Mouse (Mus musculus) midbrain, embryonic 10.5 days (tissue): ENCODE data around the gene Wnt7b. TPM values are rescaled to one million over a fixed set of nuclear protein-coding genes. Genes with fewer than 3 reads are reported as not detected.
A peak's percentile ranks its signal among the peaks of the same experiment; 100 is the strongest.

Experiments
- DNase-seq: peaks from one replicate; pipeline ENCODE4 v3.0.0-alpha.2; 2017; ENCODE audit warnings: low spot score
- H3K27ac ChIP-seq: fragments of 300-500 bp; sonication (generic); replicated peaks from 2 replicates; pipeline ENCODE4 v1.5.1; 2016; ENCODE audit warnings: mild to moderate bottlenecking
- H3K27me3 ChIP-seq: fragments of 300-500 bp; sonication (generic); 2 replicates; pipeline ENCODE4 v1.6.1; 2016; ENCODE audit warnings: low read depth, mild to moderate bottlenecking; ENCODE audit not compliant: poor library complexity, severe bottlenecking
- H3K36me3 ChIP-seq: fragments of 300-500 bp; sonication (generic); 2 replicates; pipeline ENCODE4 v1.6.1; 2016; ENCODE audit warnings: mild to moderate bottlenecking, moderate library complexity
- H3K4me1 ChIP-seq: fragments of 300-500 bp; sonication (generic); 2 replicates; pipeline ENCODE4 v1.6.1; 2016
- H3K4me3 ChIP-seq: fragments of 300-500 bp; sonication (generic); 2 replicates; pipeline ENCODE4 v1.5.1; 2016; ENCODE audit warnings: mild to moderate bottlenecking, moderate library complexity
- H3K9me3 ChIP-seq: fragments of 300-500 bp; sonication (generic); replicated peaks from 2 replicates; pipeline ENCODE4 v1.6.1; 2016; ENCODE audit warnings: mild to moderate bottlenecking
- WGBS: fragments of 180-500 bp; shearing (Covaris S2); methylation state at CpG from one replicate; pipeline ENCODE4 v1.1.7; 2016; 5-methylcytosine and 5-hydroxymethylcytosine counted together
- polyA plus RNA-seq: library from polyadenylated mRNA; unstranded; fragments of >200 nt; fragmentation: Nextera tagmentation; extraction: Ambion mirVana; gene quantifications from 2 replicates; pipeline ENCODE4 v1.2.1, GENCODE M21; 2016

Wnt7b gene
- polyA plus RNA-seq, 1 experiment from 2014 or later: 54.8 TPM

DNA sequence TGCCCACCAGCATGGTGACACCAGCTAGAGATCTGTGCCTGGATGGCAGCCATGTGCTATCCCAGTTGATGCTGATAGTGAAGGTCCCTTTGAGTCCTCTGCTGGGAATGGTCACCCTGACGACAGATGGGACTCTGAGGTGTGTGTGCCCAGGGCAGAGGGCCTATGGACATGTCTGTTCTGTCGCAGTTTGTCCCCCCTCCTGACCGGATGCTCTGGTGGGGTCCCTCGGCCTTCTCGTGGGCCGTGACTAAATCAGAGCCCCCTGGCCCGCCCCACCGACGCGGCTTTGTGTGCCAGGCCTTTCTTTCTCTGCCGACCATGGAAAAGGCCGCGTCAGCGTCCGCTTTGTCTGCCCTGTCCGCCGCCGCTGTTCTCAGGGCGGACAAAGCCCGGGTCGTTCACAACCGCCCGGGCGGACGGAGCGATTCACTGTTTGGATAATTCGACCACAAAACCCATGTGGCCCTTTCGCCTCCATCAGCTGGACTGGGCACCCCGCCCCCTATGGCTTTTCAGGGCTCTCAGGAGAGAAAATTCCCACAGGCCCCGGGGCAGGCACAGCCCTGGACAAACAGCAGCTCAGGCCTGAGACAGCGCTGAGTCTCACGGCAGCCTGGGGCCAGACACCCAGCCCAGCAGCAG, 74.8 kb downstream of the Wnt7b start:
- 38% methylated on average over 32 of the region's 32 CpGs for WGBS
- peak overlapping the region; percentile 20 for H3K4me3 ChIP-seq
- H3K4me1 ChIP-seq: peaks cover 38% of the 10 kb centered on the region
- H3K27me3 ChIP-seq: peaks cover 26% of the 10 kb centered on the region
- peak; percentile 81 for DNase-seq
- H3K27ac ChIP-seq: peak overlapping the region; percentile 90
- H3K36me3 ChIP-seq: no peaks in the 10 kb centered on the region
- no peaks in the 10 kb centered on the region for H3K9me3 ChIP-seq

DNA sequence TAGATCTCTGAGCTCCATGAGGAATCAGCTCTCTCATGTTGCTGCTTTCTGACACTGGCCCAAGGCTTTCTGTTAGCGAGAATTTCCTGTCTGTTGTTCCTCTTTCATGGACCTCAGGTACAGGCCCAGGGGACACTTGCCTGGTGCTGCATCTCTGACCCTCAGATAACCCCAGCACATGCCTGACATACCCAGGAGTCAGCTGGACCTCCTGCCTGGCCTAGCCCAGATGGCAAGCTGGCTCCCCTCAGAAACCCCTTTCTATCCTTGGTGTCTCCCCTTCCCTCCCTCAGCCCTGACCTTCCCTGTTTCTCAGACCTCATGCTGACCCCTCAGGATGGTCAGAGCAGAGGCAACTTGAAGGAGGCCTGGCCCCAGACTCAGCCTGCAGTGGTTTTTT, 75.6 kb downstream of the Wnt7b start:
- no peak for DNase-seq
- Histone ChIP-seq H3K27me3 (peaks cover 26% of the 10 kb centered on the region), H3K9me3 (no peaks in the 10 kb centered on the region), H3K4me3 (no peak overlapping the region), H3K36me3 (no peaks in the 10 kb centered on the region), H3K4me1 (peaks cover 38% of the 10 kb centered on the region), H3K27ac (peak overlapping the region; percentile 90)
- WGBS: 65% methylated on average over 1 of the region's 1 CpGs

DNA sequence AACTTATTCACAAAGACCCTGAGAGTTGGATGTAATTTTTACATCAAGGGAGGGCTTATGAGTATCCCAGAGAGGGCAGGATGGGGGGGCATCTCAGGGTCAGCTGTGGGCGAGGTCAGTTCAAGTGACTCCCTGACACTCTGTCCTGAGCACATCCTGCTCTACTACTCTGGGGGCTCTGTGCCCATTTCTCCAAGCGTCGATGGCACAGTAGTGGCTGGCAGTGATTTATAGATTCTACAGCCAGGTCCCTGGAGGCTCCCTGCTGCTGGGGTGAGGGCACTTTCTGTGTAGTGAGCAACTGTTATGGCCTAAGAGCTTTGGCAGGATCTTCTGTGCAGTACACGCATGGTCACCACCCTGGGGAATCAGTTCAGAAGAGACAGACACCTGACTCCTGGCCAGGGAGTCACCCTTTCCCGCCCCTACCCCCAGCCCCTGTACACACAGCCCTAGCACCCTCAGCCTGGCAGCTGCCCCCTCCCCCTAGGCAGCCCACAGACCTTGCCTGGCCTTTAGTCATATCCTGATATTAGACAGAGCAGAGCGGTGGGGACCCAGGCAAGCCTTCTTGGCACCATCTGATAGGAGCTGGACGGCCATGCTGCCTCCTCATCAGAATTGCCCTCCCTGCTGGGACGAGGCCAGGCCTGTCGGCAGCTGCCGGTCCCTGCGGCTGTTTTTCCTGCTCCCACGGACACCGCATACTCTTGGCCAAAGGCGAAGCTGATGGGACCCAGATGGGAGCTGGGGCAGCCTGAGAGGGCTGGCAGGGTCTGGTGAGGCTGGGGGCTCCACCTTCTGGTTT, 77.0 kb downstream of the Wnt7b start:
- H3K27ac ChIP-seq: peak overlapping the region; percentile 90
- peaks cover 43% of the 10 kb centered on the region for H3K4me1 ChIP-seq
- WGBS: 73% methylated on average over 14 of the region's 14 CpGs
- H3K27me3 ChIP-seq: peaks cover 35% of the 10 kb centered on the region
- no peak overlapping the region for H3K4me3 ChIP-seq
- no peaks in the 10 kb centered on the region for H3K9me3 ChIP-seq
- no peaks in the 10 kb centered on the region for H3K36me3 ChIP-seq
- DNase-seq: no peak

DNA sequence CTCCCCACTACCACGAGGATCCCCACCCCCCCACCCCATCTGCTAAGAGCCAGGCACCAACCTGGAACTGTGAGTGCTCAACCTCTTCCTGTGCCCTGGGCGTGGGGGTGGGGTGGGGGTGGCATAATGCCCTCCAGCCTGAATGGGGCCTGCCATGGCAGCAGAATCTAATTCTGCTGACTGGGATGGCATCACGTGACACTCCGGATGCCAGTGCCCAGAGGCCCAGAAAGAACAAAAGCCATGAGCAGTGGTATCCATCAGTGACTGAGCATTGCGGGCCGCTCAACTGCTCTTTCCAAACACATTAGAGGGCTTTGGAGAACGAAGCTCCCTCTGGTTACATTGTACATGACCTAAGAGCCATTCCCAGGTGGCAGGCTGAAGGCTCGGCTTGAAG, 79.1 kb downstream of the Wnt7b start, which contains the start of gene 7530416G11Rik:
Gene 7530416G11Rik, minus strand, starts transcription at position 101 of the 400 bp plus-strand sequence.
- no peaks in the 10 kb centered on the region for H3K36me3 ChIP-seq
- peaks cover 52% of the 10 kb centered on the region for H3K27me3 ChIP-seq
- H3K27ac ChIP-seq: peak within 1 kb of the TSS; percentile 65
- no peak within 1 kb of the TSS for H3K4me3 ChIP-seq
- H3K4me1 ChIP-seq: peaks cover 57% of the 10 kb centered on the region
- 89% methylated on average over 8 of the region's 8 CpGs for WGBS
- no peak for DNase-seq
- no peaks in the 10 kb centered on the region for H3K9me3 ChIP-seq

DNA sequence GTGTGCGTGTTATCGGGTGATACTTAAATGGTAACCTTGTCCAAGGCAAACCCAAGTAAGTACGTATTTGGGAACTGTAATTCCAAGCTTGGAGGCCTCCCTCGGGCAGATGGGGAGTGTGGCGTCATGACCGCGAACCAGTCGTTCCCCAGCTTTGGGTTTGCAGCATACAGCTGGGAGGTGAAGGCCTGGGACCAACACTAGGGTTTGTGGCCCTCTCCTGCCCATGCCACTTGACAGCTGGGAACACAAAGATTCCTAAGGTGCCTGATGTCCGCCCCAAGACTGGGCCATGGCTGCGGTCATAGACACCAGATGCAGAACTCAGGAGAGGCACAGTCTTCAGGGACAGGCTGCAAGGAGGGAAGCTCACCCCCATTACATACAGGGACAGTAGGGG, 82.0 kb downstream of the Wnt7b start:
- DNase-seq: no peak
- no peaks in the 10 kb centered on the region for H3K36me3 ChIP-seq
- H3K27me3 ChIP-seq: peaks cover 63% of the 10 kb centered on the region
- no peaks in the 10 kb centered on the region for H3K9me3 ChIP-seq
- peaks cover 43% of the 10 kb centered on the region for H3K4me1 ChIP-seq
- no peak overlapping the region for H3K4me3 ChIP-seq
- WGBS: 91% methylated on average over 10 of the region's 10 CpGs
- peak overlapping the region; percentile 84; the same call in 1 of the 2 replicates for H3K27ac ChIP-seq

DNA sequence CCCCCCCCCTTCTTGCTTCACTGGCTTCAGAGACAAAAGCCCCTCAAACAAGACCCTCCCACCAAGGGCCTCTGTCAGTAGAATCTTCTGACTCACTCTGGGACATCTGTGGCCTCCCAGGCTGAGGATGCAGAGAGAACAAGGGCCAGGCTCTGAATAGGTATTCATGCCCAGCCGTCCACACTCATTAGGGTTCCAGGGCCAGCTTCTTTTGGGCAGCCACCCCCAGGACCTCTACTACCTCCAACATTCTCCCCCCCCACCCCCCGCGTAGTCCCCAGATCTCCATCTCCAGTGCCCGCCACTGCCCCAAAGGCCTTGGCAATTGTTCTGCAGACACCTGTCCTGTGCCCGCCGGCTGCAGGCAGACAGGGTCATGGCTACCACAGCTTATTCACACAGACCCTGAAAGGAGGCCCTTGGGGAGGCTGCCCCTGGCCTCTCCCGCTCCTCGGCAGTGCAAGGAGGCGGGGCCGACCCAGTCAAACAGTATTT, 84.2 kb downstream of the Wnt7b start:
- Histone ChIP-seq H3K36me3 (no peaks in the 10 kb centered on the region), H3K27ac (peak overlapping the region; percentile 86), H3K9me3 (no peaks in the 10 kb centered on the region), H3K4me1 (peaks cover 59% of the 10 kb centered on the region), H3K27me3 (peaks cover 74% of the 10 kb centered on the region), H3K4me3 (peak overlapping the region; percentile 28; the same call in 1 of the 2 replicates)
- DNase-seq: peak; percentile 77
- WGBS: 26% methylated on average over 10 of the region's 10 CpGs

DNA sequence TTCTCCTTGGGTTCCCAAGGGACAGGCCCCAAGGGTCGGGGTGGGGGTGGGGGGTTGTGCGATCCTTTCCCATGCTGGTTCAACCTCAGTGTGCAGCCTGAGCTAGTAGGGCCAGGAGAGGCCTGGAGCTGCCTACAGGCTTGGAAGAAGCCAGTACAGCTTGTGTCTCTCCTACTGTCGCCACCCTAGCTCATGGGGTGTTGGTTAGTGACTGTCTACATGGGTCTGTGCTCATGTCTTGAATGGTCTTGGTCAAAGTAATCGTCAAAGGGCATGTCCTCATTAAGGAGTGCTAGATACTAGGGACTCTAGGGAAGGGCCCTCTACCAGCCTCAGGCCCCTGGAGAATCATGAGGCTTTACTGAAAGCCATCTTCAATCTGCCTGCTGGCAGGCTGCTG, 84.7 kb downstream of the Wnt7b start:
- H3K4me3 ChIP-seq: peak overlapping the region; percentile 28; the same call in 1 of the 2 replicates
- DNase-seq: no peak
- H3K9me3 ChIP-seq: no peaks in the 10 kb centered on the region
- peaks cover 59% of the 10 kb centered on the region for H3K4me1 ChIP-seq
- peaks cover 79% of the 10 kb centered on the region for H3K27me3 ChIP-seq
- 83% methylated on average over 4 of the region's 4 CpGs for WGBS
- peak overlapping the region; percentile 86 for H3K27ac ChIP-seq
- no peaks in the 10 kb centered on the region for H3K36me3 ChIP-seq

DNA sequence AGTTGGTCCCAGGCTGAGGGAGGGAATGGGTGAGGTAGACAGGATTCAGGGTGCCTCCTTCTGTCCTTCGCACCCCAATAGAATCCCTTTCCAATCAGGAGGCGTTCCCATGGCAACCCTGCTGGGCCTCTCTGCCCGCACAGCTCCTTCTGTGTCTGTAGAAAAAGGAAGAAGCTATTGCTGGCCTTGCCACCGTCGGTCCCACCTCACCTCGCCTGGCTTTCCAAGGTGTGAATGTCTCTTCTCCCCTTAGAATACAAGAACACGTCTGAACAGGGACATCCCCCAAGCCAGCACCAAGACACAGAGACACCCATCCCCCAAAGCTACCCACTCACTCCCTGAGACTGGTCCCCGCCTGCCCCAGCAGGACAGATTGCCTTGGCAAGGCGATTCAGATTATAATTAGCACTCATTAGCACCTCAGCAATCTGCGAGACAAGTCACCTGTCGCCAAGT, 88.1 kb downstream of the Wnt7b start:
- Histone ChIP-seq H3K36me3 (no peaks in the 10 kb centered on the region), H3K27ac (peak overlapping the region; percentile 71), H3K4me1 (peaks cover 72% of the 10 kb centered on the region), H3K27me3 (peaks cover 92% of the 10 kb centered on the region), H3K4me3 (0 out of 2 replicates have a peak overlapping the region, but pooled peaks have one; percentile 2), H3K9me3 (no peaks in the 10 kb centered on the region)
- WGBS: 9% methylated on average over 11 of the region's 11 CpGs
- DNase-seq: peak; percentile 48

DNA sequence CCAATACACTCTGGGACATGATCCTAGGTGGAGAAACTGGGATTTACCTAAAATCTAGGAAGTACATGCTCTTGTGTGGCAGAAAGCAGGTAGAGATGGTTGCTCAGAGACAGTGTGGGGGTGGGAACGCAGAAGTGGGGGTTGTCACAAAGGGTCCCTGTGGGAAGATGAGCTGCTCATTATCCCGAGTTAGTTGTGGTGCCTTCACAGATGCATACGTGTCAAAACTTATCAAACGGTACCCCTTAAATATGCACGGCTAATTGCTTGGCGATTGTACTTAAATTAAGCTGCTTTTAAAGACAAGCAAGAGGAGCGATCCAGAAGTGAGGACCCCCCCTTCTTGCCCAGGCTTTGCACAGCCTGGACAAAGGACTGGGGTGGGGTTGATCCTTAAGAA, 92.5 kb downstream of the Wnt7b start:
- DNase-seq: no peak
- Histone ChIP-seq H3K4me3 (no peak overlapping the region), H3K27ac (peak overlapping the region; percentile 52; the same call in 1 of the 2 replicates), H3K27me3 (peaks cover 83% of the 10 kb centered on the region), H3K9me3 (peaks cover 5% of the 10 kb centered on the region; the same call in 1 of the 2 replicates), H3K36me3 (no peaks in the 10 kb centered on the region), H3K4me1 (peaks cover 51% of the 10 kb centered on the region)
- WGBS: 71% methylated on average over 7 of the region's 7 CpGs

DNA sequence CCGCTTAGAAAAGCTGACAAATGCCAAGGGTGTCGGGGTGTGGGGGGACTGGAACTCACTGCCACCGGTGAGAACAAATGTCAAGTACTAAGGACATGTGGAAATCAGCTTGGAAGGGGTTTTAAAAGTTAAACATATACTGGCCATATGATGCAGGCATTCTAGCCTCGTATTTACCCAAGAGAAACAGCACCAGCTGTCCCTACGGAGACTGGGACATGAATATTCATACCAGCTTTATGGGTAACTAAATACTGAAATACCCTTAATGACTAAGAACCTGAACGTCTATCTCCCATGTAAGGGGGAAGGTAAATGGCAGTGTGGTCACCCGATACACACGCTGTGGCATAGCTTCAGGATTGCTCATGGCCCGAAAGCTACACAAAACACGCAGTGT, 93.4 kb downstream of the Wnt7b start:
- H3K36me3 ChIP-seq: no peaks in the 10 kb centered on the region
- DNase-seq: no peak
- H3K27me3 ChIP-seq: peaks cover 83% of the 10 kb centered on the region
- peak overlapping the region; percentile 6; the same call in 1 of the 2 replicates for H3K27ac ChIP-seq
- no peak overlapping the region for H3K4me3 ChIP-seq
- H3K4me1 ChIP-seq: peaks cover 42% of the 10 kb centered on the region
- peaks cover 5% of the 10 kb centered on the region; the same call in 1 of the 2 replicates for H3K9me3 ChIP-seq
- 89% methylated on average over 10 of the region's 10 CpGs for WGBS
